Mouse (Mus musculus) ES-E14 (cell line): ENCODE measurements at regions not wholly inside any gene's neighbourhood (a gene's known extent, or its start where the extent isn't known, plus 50 kb on each side); places are given as distances from the start of the nearest gene placed in this dataset.

ENCODE experiments used
- CHD2 ChIP-seq: IDR thresholded peaks from 2 replicates; pipeline ENCODE4 v1.6.1; 2014; ENCODE audit warnings: mild to moderate bottlenecking, low read depth, low read length, inconsistent platforms
- HCFC1 ChIP-seq: IDR thresholded peaks from 2 replicates; pipeline ENCODE4 v1.6.1; 2012; ENCODE audit warnings: low read length, inconsistent platforms, borderline replicate concordance; ENCODE audit not compliant: insufficient read depth
- MAFK ChIP-seq: IDR thresholded peaks from 2 replicates; pipeline ENCODE4 v1.6.1; 2014; ENCODE audit warnings: mild to moderate bottlenecking, low read depth, low read length, inconsistent platforms; ENCODE audit not compliant: insufficient read depth
- ZC3H11A ChIP-seq: IDR thresholded peaks from 2 replicates; pipeline ENCODE4 v1.6.1; 2012; ENCODE audit warnings: low read depth, mild to moderate bottlenecking, inconsistent platforms, low read length, borderline replicate concordance
- ZNF384 ChIP-seq: IDR thresholded peaks from 2 replicates; pipeline ENCODE4 v1.6.1; 2012; ENCODE audit warnings: low read depth, low read length, inconsistent platforms

- TF ChIP-seq HCFC1 (no peak), ZC3H11A (no peak), CHD2 (no peak), MAFK (no peak), ZNF384 (no peak)
These were observed 139.5 kb upstream of the Sp8 start for GRCm38 (mm10) chr12:118706626-118707025.
